Mouse (Mus musculus) lung, adult 2 months (tissue): ENCODE results near the gene Atf6. TPM values are rescaled to one million over a fixed set of nuclear protein-coding genes. Genes with fewer than 3 reads are reported as not detected.

Source experiments
- DNase-seq: peaks from one replicate; pipeline ENCODE4 v3.0.0; 2022
- H3K4me1 ChIP-seq: fragments of 200-500 bp; 2 replicates; pipeline ENCODE4 v1.6.1; 2011; ENCODE audit warnings: low read length; ENCODE audit not compliant: control insufficient read depth, insufficient read depth
- H3K4me3 ChIP-seq: fragments of 200-500 bp; replicated peaks from 2 replicates; pipeline ENCODE3; 2011; ENCODE audit warnings: low read depth, mild to moderate bottlenecking, control low read depth, low read length; ENCODE audit errors: extremely low read depth
- CTCF ChIP-seq: fragments of 200-500 bp; IDR thresholded peaks from 2 replicates; pipeline ENCODE4 v1.5.1; 2011; ENCODE audit warnings: mild to moderate bottlenecking, low read length, control low read depth; ENCODE audit not compliant: insufficient read depth
- POLR2A ChIP-seq: fragments of 200-500 bp; IDR thresholded peaks from 2 replicates; pipeline ENCODE4 v1.6.1; 2011; ENCODE audit warnings: low read depth, mild to moderate bottlenecking, control low read depth, low read length, borderline replicate concordance; ENCODE audit errors: extremely low read depth
- WGBS: fragments of 180-500 bp; shearing (Covaris S2); methylation state at CpG from one replicate; pipeline ENCODE4 v1.1.7; 2018; 5-methylcytosine and 5-hydroxymethylcytosine counted together
- polyA plus RNA-seq: library from polyadenylated mRNA; depleted of rRNA; stranded (reverse); fragments of >200 nt; gene quantifications from 2 replicates; pipeline ENCODE4 v1.2.3, GENCODE M21; 2012

Atf6 gene
- polyA plus RNA-seq, 1 experiment: 18.8 TPM

DNA sequence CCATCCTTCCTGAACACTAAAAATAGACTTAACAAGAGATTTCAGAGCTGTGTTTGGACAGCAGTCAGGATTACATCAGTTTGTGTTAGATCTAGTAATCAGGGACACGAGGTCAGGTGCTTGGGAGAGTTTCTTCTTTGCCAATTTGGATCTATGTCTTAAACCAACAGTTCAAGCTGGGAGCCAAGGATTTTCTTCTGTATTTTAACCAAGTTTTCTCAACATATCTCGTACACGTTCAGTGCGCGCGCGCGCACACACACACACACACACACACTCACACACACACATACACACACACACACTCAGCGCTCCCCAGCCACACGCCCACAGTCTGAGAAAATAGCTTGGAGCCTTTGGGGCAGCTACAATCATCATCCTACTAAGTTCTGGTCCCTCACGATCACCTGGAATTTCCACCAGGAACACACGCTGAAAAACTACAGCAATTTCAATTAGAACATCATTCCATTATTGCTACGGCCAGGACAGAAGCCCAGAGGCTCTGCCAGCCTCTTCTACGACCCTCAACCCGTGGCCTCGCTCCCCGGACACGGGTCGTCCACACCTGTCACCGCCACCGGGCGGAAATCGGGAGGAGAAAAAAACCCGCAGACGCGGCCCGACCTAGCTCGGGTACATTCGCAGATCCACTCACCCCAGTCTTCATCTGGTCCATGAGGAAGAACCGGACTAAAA is 430 bp downstream of the Atf6 start:
- peaks cover 8% of the 10 kb centered on the region for H3K4me1 ChIP-seq
- WGBS: under 1% methylated on average over 30 of the region's 30 CpGs
- peak overlapping the region; percentile 97 for H3K4me3 ChIP-seq
- TF ChIP-seq POLR2A: no peak
- no peak for TF ChIP-seq CTCF
- no peak for DNase-seq

DNA sequence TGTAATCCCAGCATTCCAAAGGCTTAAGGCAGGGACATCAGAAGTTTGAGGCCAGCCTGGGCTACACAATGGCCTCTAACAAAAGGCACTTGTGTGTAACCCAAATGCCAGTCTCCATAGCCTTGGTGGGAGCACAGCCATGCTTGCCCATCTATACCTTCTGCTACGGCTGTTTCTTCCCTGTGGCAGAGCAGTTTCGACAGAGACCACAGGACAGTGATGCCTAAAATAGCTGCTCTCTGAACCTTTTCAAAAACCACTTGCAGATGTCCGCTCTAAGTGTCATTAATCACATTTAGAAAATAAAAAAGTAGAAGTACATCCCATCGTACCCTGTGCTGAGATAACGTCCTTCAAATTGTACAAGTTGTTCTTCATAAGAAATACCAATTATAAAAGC is 2.2 kb downstream of the Atf6 start:
- WGBS: 61% methylated on average over 5 of the region's 5 CpGs
- peaks cover 13% of the 10 kb centered on the region for H3K4me1 ChIP-seq
- H3K4me3 ChIP-seq: no peak overlapping the region
- no peak for DNase-seq
- no peak for TF ChIP-seq CTCF
- no peak for TF ChIP-seq POLR2A

DNA sequence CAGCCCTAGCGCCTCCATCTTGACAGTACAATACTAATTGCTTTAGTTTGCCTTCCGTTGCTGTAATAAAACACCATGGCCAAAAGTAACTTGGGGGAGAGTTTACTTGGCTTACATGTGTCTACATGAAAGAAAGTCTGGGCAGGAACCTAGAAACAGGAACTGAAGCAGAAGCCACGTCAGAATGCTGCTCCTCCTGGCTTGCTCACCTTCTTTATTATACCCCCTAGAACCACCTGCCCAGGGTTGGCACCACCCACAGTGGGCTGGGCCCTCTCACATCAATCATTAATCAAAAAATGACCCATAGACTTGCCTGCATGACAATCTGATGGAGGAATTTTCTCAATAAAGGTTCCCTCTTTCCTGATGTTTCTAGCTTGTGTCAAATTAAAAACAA is 2.8 kb downstream of the Atf6 start:
- DNase-seq: no peak
- TF ChIP-seq CTCF (no peak), POLR2A (no peak)
- H3K4me3 ChIP-seq: no peak overlapping the region
- WGBS: 75% methylated on average over 3 of the region's 3 CpGs
- peaks cover 13% of the 10 kb centered on the region for H3K4me1 ChIP-seq

- DNase-seq: no peak
- no peak overlapping the region for H3K4me3 ChIP-seq
- peaks cover 13% of the 10 kb centered on the region for H3K4me1 ChIP-seq
- no peak for TF ChIP-seq POLR2A
- TF ChIP-seq CTCF: no peak
Observed at GRCm38 (mm10) chr1:170864234-170864633, 3.3 kb downstream of the Atf6 start.

DNA sequence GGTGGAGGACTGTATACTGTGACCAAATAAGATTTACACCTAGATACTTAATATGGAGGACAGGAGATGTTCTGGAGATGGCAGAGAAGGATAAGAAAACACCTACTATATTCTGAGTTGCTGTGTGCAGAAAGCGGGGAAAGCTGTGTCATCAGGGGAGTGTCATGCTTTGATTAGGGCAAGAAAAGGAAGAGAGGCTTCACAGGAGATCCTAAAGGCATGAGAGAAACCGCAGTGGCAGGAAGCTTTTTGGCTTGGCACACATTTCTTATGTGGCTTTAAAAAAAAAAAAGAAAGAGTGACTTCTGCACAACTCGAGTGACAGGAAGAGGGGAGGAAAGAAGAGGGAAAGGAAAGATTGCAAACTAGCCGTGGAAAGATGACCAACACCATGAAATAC is 4.5 kb downstream of the Atf6 start:
- no peak for TF ChIP-seq POLR2A
- TF ChIP-seq CTCF: no peak
- peaks cover 13% of the 10 kb centered on the region for H3K4me1 ChIP-seq
- H3K4me3 ChIP-seq: no peak overlapping the region
- DNase-seq: no peak
- WGBS: 30% methylated on average over 4 of the region's 4 CpGs

- 43% methylated on average over 3 of the region's 3 CpGs for WGBS
- Histone ChIP-seq H3K4me3 (no peak overlapping the region), H3K4me1 (peaks cover 13% of the 10 kb centered on the region)
- no peak for DNase-seq
- TF ChIP-seq POLR2A: no peak
- no peak for TF ChIP-seq CTCF
Observed at GRCm38 (mm10) chr1:170862435-170862717, 5.2 kb downstream of the Atf6 start.

DNA sequence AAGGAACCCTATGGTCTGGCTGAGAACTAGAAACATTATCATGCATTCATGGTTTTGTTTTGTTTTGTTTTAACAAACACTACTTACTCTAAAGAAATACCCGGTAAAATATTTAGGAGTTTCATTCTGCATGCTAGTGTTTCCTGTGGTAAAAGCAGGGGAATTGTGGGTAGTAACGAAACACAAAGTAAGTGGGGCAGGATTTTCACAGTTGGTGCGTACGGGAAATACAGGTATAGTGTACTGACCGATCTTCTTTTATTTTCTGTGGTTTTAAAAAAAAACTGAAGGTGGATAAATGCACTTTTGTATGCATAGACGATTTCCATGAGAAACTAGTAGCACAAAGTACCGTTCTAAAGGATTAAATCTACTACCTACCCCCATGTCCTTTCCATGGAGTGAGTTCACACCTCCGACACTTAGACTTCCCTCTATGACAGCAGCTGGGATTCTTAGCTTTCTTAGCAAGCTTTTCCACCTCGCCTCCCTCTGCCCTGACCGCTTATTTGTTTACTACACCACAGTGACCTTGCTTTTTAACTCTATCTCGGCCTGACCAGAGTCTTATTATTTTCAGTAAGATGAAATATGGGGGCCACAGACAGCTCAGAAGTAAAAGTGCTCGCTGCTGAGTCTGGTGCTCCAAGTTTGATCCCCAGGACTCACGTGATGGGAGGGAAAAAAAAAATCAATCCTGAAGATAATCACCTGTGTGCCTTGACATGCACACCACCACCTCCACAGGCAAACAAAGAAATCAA is 5.7 kb downstream of the Atf6 start:
- H3K4me1 ChIP-seq: peaks cover 13% of the 10 kb centered on the region
- 53% methylated on average over 13 of the region's 13 CpGs for WGBS
- TF ChIP-seq POLR2A (no peak), CTCF (no peak)
- no peak for DNase-seq
- H3K4me3 ChIP-seq: no peak overlapping the region

GRCm38 (mm10) chr1:170858872-170859271 is 8.7 kb downstream of the Atf6 start:
- Histone ChIP-seq H3K4me3 (no peak overlapping the region), H3K4me1 (peaks cover 10% of the 10 kb centered on the region; the same call in 1 of the 2 replicates)
- WGBS: 77% methylated on average over 2 of the region's 2 CpGs
- TF ChIP-seq POLR2A (no peak), CTCF (no peak)
- no peak for DNase-seq

GRCm38 (mm10) chr1:170857369-170857768 is 10.2 kb downstream of the Atf6 start:
- TF ChIP-seq POLR2A (no peak), CTCF (no peak)
- DNase-seq: no peak
- 93% methylated on average over 2 of the region's 2 CpGs for WGBS
- Histone ChIP-seq H3K4me3 (no peak overlapping the region), H3K4me1 (peaks cover 6% of the 10 kb centered on the region; the same call in 1 of the 2 replicates)
